Mouse (Mus musculus): Measurements from ENCODE around the gene Rps15. TPM values are rescaled to one million over a fixed set of nuclear protein-coding genes. Genes with fewer than 3 reads are reported as not detected.
"Not testable (repeated sequence)": the region's sequence is repeated elsewhere in the genome, so short reads cannot be mapped to it uniquely, and the experiment has no call there.

Rps15 gene
- 1,000 to 10,000 TPM in 1 of 4 experiments, 100 to 1,000 TPM in 3; 922 to 1,007 (median 961) TPM for total RNA-seq (2022)

- DNase-seq (ENCODE audit: low spot score in 2 of 2): peak; percentile 81 to 91
Measured at GRCm38 (mm10) chr10:80292251-80293146, at the start of gene Rps15. Gene Rps15 (plus strand): TSS chr10:80292453.

- DNase-seq (ENCODE audit: low spot score in 2 of 2): no peak
Measured at GRCm38 (mm10) chr10:80242607-80243006, 49.6 kb upstream of the Rps15 start.

- no peak for DNase-seq (ENCODE audit: low spot score in 2 of 2)
Measured at GRCm38 (mm10) chr10:80244791-80245399, 47.4 kb upstream of the Rps15 start.

- DNase-seq (ENCODE audit: low spot score in 2 of 2): no peak
Measured at GRCm38 (mm10) chr10:80245600-80245999, 46.7 kb upstream of the Rps15 start.

- DNase-seq (ENCODE audit: low spot score in 2 of 2): no peak
Measured at GRCm38 (mm10) chr10:80247849-80248248, 44.4 kb upstream of the Rps15 start.

- not testable (repeated sequence) for DNase-seq (ENCODE audit: low spot score in 2 of 2)
Measured at GRCm38 (mm10) chr10:80248437-80248836, 43.8 kb upstream of the Rps15 start.

GRCm38 (mm10) chr10:80248971-80249640, 43.1 kb upstream of the Rps15 start, which contains the start of gene Ndufs7:
Gene Ndufs7 (plus strand): TSS chr10:80249121.
- peak; percentile 90 to 99 for DNase-seq (ENCODE audit: low spot score in 2 of 2)

- DNase-seq (ENCODE audit: low spot score in 2 of 2): no peak
Measured at GRCm38 (mm10) chr10:80250059-80250458, 42.2 kb upstream of the Rps15 start.

GRCm38 (mm10) chr10:80250573-80250972, 41.7 kb upstream of the Rps15 start:
- no peak for DNase-seq (ENCODE audit: low spot score in 2 of 2)

- DNase-seq (ENCODE audit: low spot score in 2 of 2): no peak
Measured at GRCm38 (mm10) chr10:80252011-80252410, 40.2 kb upstream of the Rps15 start.

GRCm38 (mm10) chr10:80252493-80253274, 39.6 kb upstream of the Rps15 start:
- no peak for DNase-seq (ENCODE audit: low spot score in 2 of 2)

- DNase-seq (ENCODE audit: low spot score in 2 of 2): no peak
Measured at GRCm38 (mm10) chr10:80253551-80253950, 38.7 kb upstream of the Rps15 start.

GRCm38 (mm10) chr10:80254331-80255297, 37.6 kb upstream of the Rps15 start:
- no peak for DNase-seq (ENCODE audit: low spot score in 2 of 2)

GRCm38 (mm10) chr10:80255881-80256535, 36.2 kb upstream of the Rps15 start:
- DNase-seq (ENCODE audit: low spot score in 2 of 2): no peak

GRCm38 (mm10) chr10:80257936-80258335, 34.3 kb upstream of the Rps15 start:
- DNase-seq (ENCODE audit: low spot score in 2 of 2): no peak

- no peak for DNase-seq (ENCODE audit: low spot score in 2 of 2)
Measured at GRCm38 (mm10) chr10:80258752-80259462, 33.3 kb upstream of the Rps15 start.

- DNase-seq (ENCODE audit: low spot score in 2 of 2): no peak
Measured at GRCm38 (mm10) chr10:80259463-80259805, 32.8 kb upstream of the Rps15 start.

- DNase-seq (ENCODE audit: low spot score in 2 of 2): peak; percentile 50 to 83
Measured at GRCm38 (mm10) chr10:80259861-80260641, 32.2 kb upstream of the Rps15 start.

Measured in left cerebral cortex, adult 8-10 months (tissue).